Mouse (Mus musculus): ENCODE measurements around the gene Smg8. TPM values are rescaled to one million over a fixed set of nuclear protein-coding genes. Genes with fewer than 3 reads are reported as not detected.

Smg8 gene
- 6.2 and 7.9 TPM in 2 replicates for polyA plus RNA-seq (2012; rRNA removed)

- Histone ChIP-seq H3K4me3 (replicated peaks; ENCODE audit: extremely low read depth, low read depth, low read length) (peak within 1 kb of the TSS; percentile 84), H3K4me1 (ENCODE audit: control insufficient read depth, insufficient read depth, low read length) (peaks cover 15% of the 10 kb centered on the region; the same call in 1 of the 2 replicates)
- TF ChIP-seq CTCF (IDR thresholded peaks at IDR 0.05; ENCODE audit: insufficient read depth, low read length) = no peak
- peak; percentile 79; the same call in 1 of the 2 replicates for TF ChIP-seq POLR2A (IDR thresholded peaks at IDR 0.05; ENCODE audit: borderline replicate concordance, extremely low read depth, low read depth, low read length)
- 1% methylated on average over 43 of the region's 43 CpGs for WGBS
- DNase-seq = peak; percentile 73
Observed at GRCm38 (mm10) chr11:87086290-87086984, at the start of gene Smg8. TSS of gene Smg8 (minus strand) at chr11:87086774.

GRCm38 (mm10) chr11:87136233-87136632 is 49.7 kb upstream of the Smg8 start:
- H3K4me1 ChIP-seq (ENCODE audit: control insufficient read depth, insufficient read depth, low read length) = no peaks in the 10 kb centered on the region
- no peak for DNase-seq
- no peak overlapping the region for H3K4me3 ChIP-seq (replicated peaks; ENCODE audit: extremely low read depth, low read depth, low read length)
- TF ChIP-seq POLR2A (IDR thresholded peaks at IDR 0.05; ENCODE audit: borderline replicate concordance, extremely low read depth, low read depth, low read length) (no peak), CTCF (IDR thresholded peaks at IDR 0.05; ENCODE audit: insufficient read depth, low read length) (no peak)
- WGBS = 91% methylated on average over 4 of the region's 4 CpGs

GRCm38 (mm10) chr11:87126824-87127816 is 40.5 kb upstream of the Smg8 start, which contains the start of gene Trim37:
TSS of gene Trim37 (plus strand) at chr11:87127077.
- Histone ChIP-seq H3K4me3 (replicated peaks; ENCODE audit: extremely low read depth, low read depth, low read length) (peak within 1 kb of the TSS; percentile 70), H3K4me1 (ENCODE audit: control insufficient read depth, insufficient read depth, low read length) (no peaks in the 10 kb centered on the region; the same call in 1 of the 2 replicates)
- TF ChIP-seq CTCF (IDR thresholded peaks at IDR 0.05; ENCODE audit: insufficient read depth, low read length) = no peak
- TF ChIP-seq POLR2A (IDR thresholded peaks at IDR 0.05; ENCODE audit: borderline replicate concordance, extremely low read depth, low read depth, low read length) = peak; percentile 40; the same call in 1 of the 2 replicates
- WGBS = under 1% methylated on average over 101 of the region's 105 CpGs
- DNase-seq = peak; percentile 80

GRCm38 (mm10) chr11:87126281-87126823 is 39.8 kb upstream of the Smg8 start:
- TF ChIP-seq POLR2A (IDR thresholded peaks at IDR 0.05; ENCODE audit: borderline replicate concordance, extremely low read depth, low read depth, low read length) (no peak), CTCF (IDR thresholded peaks at IDR 0.05; ENCODE audit: insufficient read depth, low read length) (no peak)
- no peak for DNase-seq
- Histone ChIP-seq H3K4me1 (ENCODE audit: control insufficient read depth, insufficient read depth, low read length) (no peaks in the 10 kb centered on the region; the same call in 1 of the 2 replicates), H3K4me3 (replicated peaks; ENCODE audit: extremely low read depth, low read depth, low read length) (peak overlapping the region; percentile 67)
- WGBS = 1% methylated on average over 12 of the region's 12 CpGs

- TF ChIP-seq CTCF (IDR thresholded peaks at IDR 0.05; ENCODE audit: insufficient read depth, low read length) = no peak
- TF ChIP-seq POLR2A (IDR thresholded peaks at IDR 0.05; ENCODE audit: borderline replicate concordance, extremely low read depth, low read depth, low read length) = no peak
- no peaks in the 10 kb centered on the region; the same call in 1 of the 2 replicates for H3K4me1 ChIP-seq (ENCODE audit: control insufficient read depth, insufficient read depth, low read length)
- H3K4me3 ChIP-seq (replicated peaks; ENCODE audit: extremely low read depth, low read depth, low read length) = no peak overlapping the region
- no peak for DNase-seq
- WGBS = 56% methylated on average over 4 of the region's 4 CpGs
Observed at GRCm38 (mm10) chr11:87125562-87125961, 39.0 kb upstream of the Smg8 start.

GRCm38 (mm10) chr11:87121864-87122263 is 35.3 kb upstream of the Smg8 start:
- no peak for DNase-seq
- WGBS = 60% methylated on average over 8 of the region's 8 CpGs
- TF ChIP-seq CTCF (IDR thresholded peaks at IDR 0.05; ENCODE audit: insufficient read depth, low read length) = no peak
- TF ChIP-seq POLR2A (IDR thresholded peaks at IDR 0.05; ENCODE audit: borderline replicate concordance, extremely low read depth, low read depth, low read length) = no peak
- Histone ChIP-seq H3K4me1 (ENCODE audit: control insufficient read depth, insufficient read depth, low read length) (no peaks in the 10 kb centered on the region; the same call in 1 of the 2 replicates), H3K4me3 (replicated peaks; ENCODE audit: extremely low read depth, low read depth, low read length) (no peak overlapping the region)

- no peak for DNase-seq
- TF ChIP-seq CTCF (IDR thresholded peaks at IDR 0.05; ENCODE audit: insufficient read depth, low read length) (no peak), POLR2A (IDR thresholded peaks at IDR 0.05; ENCODE audit: borderline replicate concordance, extremely low read depth, low read depth, low read length) (no peak)
- 7% methylated on average over 9 of the region's 9 CpGs for WGBS
- H3K4me3 ChIP-seq (replicated peaks; ENCODE audit: extremely low read depth, low read depth, low read length) = peak overlapping the region; percentile 88
- H3K4me1 ChIP-seq (ENCODE audit: control insufficient read depth, insufficient read depth, low read length) = peaks cover 5% of the 10 kb centered on the region; the same call in 1 of the 2 replicates
Observed at GRCm38 (mm10) chr11:87110172-87110909, 23.8 kb upstream of the Smg8 start.

GRCm38 (mm10) chr11:87109519-87110171 is 23.1 kb upstream of the Smg8 start:
- under 1% methylated on average over 42 of the region's 42 CpGs for WGBS
- peak; percentile 49 for DNase-seq
- TF ChIP-seq POLR2A (IDR thresholded peaks at IDR 0.05; ENCODE audit: borderline replicate concordance, extremely low read depth, low read depth, low read length) = peak; percentile 18; the same call in 1 of the 2 replicates
- TF ChIP-seq CTCF (IDR thresholded peaks at IDR 0.05; ENCODE audit: insufficient read depth, low read length) = no peak

More at GRCm38 (mm10) chr11:87109519-87110171, 23.1 kb upstream of the Smg8 start:
- H3K4me1 ChIP-seq (ENCODE audit: control insufficient read depth, insufficient read depth, low read length) = peaks cover 5% of the 10 kb centered on the region; the same call in 1 of the 2 replicates
- peak overlapping the region; percentile 88 for H3K4me3 ChIP-seq (replicated peaks; ENCODE audit: extremely low read depth, low read depth, low read length)

Measured in lung, adult 2 months (tissue).